Mouse (Mus musculus) MEL (cell line): ENCODE results near the gene Ciao2a. TPM values are rescaled to one million over a fixed set of nuclear protein-coding genes. Genes with fewer than 3 reads are reported as not detected.

Experiments used
- DNase-seq: peaks from one replicate; pipeline ENCODE4 v3.0.0; 2011; ENCODE audit warnings: low read depth, low spot score
- H3K27ac ChIP-seq: 2 replicates; pipeline ENCODE4 v1.5.1; 2012; ENCODE audit warnings: low read depth, mild to moderate bottlenecking, control low read depth, low read length, moderate library complexity; ENCODE audit not compliant: control insufficient read depth
- H3K27me3 ChIP-seq, 2 experiments: fragments of 150-350 bp in 1 of 2; sonication (generic) in 1 of 2; 2 replicates each; pipeline ENCODE4 v1.6.1; 2012; ENCODE audit warnings: low read length in 2 of 2, mild to moderate bottlenecking in 2 of 2, improper control_type of control experiment in 1 of 2, moderate library complexity in 1 of 2; ENCODE audit not compliant: insufficient read depth in 2 of 2, control insufficient read depth in 1 of 2
- H3K36me3 ChIP-seq, 2 experiments: 2 replicates each; pipeline ENCODE4 v1.6.1; 2012 to 2014; ENCODE audit warnings: low read length in 2 of 2, improper control_type of control experiment in 1 of 2, inconsistent platforms in 1 of 2, mild to moderate bottlenecking in 1 of 2; ENCODE audit not compliant: insufficient read depth in 2 of 2, control insufficient read depth in 1 of 2
- H3K4me1 ChIP-seq, 2 experiments: fragments of 150-350 bp in 1 of 2; sonication (generic) in 1 of 2; 2 replicates each; pipeline ENCODE4 v1.6.1; 2012; ENCODE audit warnings: low read length in 2 of 2, improper control_type of control experiment in 1 of 2, mild to moderate bottlenecking in 1 of 2; ENCODE audit not compliant: insufficient read depth in 2 of 2, control insufficient read depth in 1 of 2
- H3K4me3 ChIP-seq, 2 experiments: fragments of 150-350 bp in 1 of 2; sonication (generic) in 1 of 2; 2 replicates each; pipeline ENCODE4 v1.5.1; 2012; ENCODE audit warnings: low read depth in 2 of 2, low read length in 2 of 2, mild to moderate bottlenecking in 2 of 2, moderate library complexity in 2 of 2, control low read depth in 1 of 2, improper control_type of control experiment in 1 of 2; ENCODE audit not compliant: control insufficient read depth in 1 of 2, insufficient read depth in 1 of 2
- H3K79me2 ChIP-seq: 2 replicates; pipeline ENCODE4 v1.6.1; 2012; ENCODE audit warnings: mild to moderate bottlenecking, low read length, moderate library complexity; ENCODE audit not compliant: control insufficient read depth, poor library complexity, insufficient read depth
- H3K9ac ChIP-seq: 2 replicates; pipeline ENCODE4 v1.6.1; 2012; ENCODE audit warnings: low read depth, mild to moderate bottlenecking, control low read depth, low read length, moderate library complexity; ENCODE audit not compliant: control insufficient read depth, poor library complexity, severe bottlenecking
- H3K9me3 ChIP-seq: fragments of 150-350 bp; sonication (generic); replicated peaks from 2 replicates; pipeline ENCODE4 v1.6.1; 2012; ENCODE audit warnings: mild to moderate bottlenecking, low read length, improper control_type of control experiment, moderate library complexity; ENCODE audit not compliant: insufficient read depth
- CHD2 ChIP-seq: IDR thresholded peaks from 2 replicates; pipeline ENCODE4 v1.6.1; 2011; ENCODE audit warnings: low read length, improper control_type of control experiment
- CTCF ChIP-seq, 3 experiments: IDR thresholded peaks in 2 of 3; conservative IDR thresholded peaks in 1 of 3; 2 replicates each; pipeline ENCODE4 v1.5.1; 2011 to 2012; ENCODE audit warnings: low read length in 3 of 3, low read depth in 2 of 3, mild to moderate bottlenecking in 2 of 3, improper control_type of control experiment in 1 of 3, inconsistent platforms in 1 of 3, mixed read lengths in 1 of 3, moderate library complexity in 1 of 3; ENCODE audit not compliant: control insufficient read depth in 1 of 3, insufficient read depth in 1 of 3, poor library complexity in 1 of 3, severe bottlenecking in 1 of 3
- EP300 ChIP-seq, 2 experiments: IDR thresholded peaks; 2 replicates each; pipeline ENCODE4 v1.6.1; 2011; ENCODE audit warnings: improper control_type of control experiment in 2 of 2, low read length in 2 of 2, low read depth in 1 of 2, mild to moderate bottlenecking in 1 of 2
- GATA1 ChIP-seq: IDR thresholded peaks from 2 replicates; pipeline ENCODE4 v1.6.1; 2011; ENCODE audit warnings: low read depth, low read length, improper control_type of control experiment
- MAFK ChIP-seq: IDR thresholded peaks from 2 replicates; pipeline ENCODE4 v1.6.1; 2011; ENCODE audit warnings: low read depth, mild to moderate bottlenecking, low read length, improper control_type of control experiment, borderline replicate concordance
- MAX ChIP-seq: IDR thresholded peaks from 2 replicates; pipeline ENCODE4 v1.6.1; 2011; ENCODE audit warnings: low read length, improper control_type of control experiment
- MEF2A ChIP-seq: IDR thresholded peaks from 2 replicates; pipeline ENCODE4 v1.6.1; 2014; ENCODE audit warnings: low read depth, mild to moderate bottlenecking, inconsistent platforms, low read length, improper control_type of control experiment; ENCODE audit not compliant: poor library complexity, insufficient replicate concordance, severe bottlenecking; ENCODE audit errors: extremely low read depth
- MYB ChIP-seq: IDR thresholded peaks from 2 replicates; pipeline ENCODE4 v1.6.1; 2011; ENCODE audit warnings: mild to moderate bottlenecking, low read depth, low read length, improper control_type of control experiment
- MYC ChIP-seq: IDR thresholded peaks from 2 replicates; pipeline ENCODE4 v1.6.1; 2011; ENCODE audit warnings: low read depth, mild to moderate bottlenecking, low read length, improper control_type of control experiment, moderate library complexity
- POLR2AphosphoS5 ChIP-seq: IDR thresholded peaks from 2 replicates; pipeline ENCODE4 v1.6.1; 2012; ENCODE audit warnings: low read depth, borderline replicate concordance, mild to moderate bottlenecking, inconsistent platforms, low read length, moderate library complexity, mixed read lengths
- RAD21 ChIP-seq: IDR thresholded peaks from 2 replicates; pipeline ENCODE4 v1.6.1; 2011; ENCODE audit warnings: mild to moderate bottlenecking, low read depth, low read length, improper control_type of control experiment
- SMC3 ChIP-seq: IDR thresholded peaks from 2 replicates; pipeline ENCODE4 v1.6.1; 2011; ENCODE audit warnings: low read depth, low read length, improper control_type of control experiment
- TBP ChIP-seq: IDR thresholded peaks from 2 replicates; pipeline ENCODE4 v1.8.0; 2011; ENCODE audit warnings: low read depth, low read length, improper control_type of control experiment
- polyA plus RNA-seq, 2 experiments: library from polyadenylated mRNA; stranded (reverse) in 1 of 2; unstranded in 1 of 2; fragments of >175 nt in 1 of 2; fragments of >200 nt in 1 of 2; gene quantifications; 2 replicates each; pipeline versions ENCODE4 v1.2.1 to v1.2.4; 2012; ENCODE audit warnings: low replicate concordance in 2 of 2, low read depth in 1 of 2; ENCODE audit not compliant: insufficient read length in 2 of 2, insufficient read depth in 1 of 2, missing spikeins in 1 of 2
- total RNA-seq: library from RNA; depleted of rRNA; stranded (reverse); fragments of 300-350 nt; gene quantifications from 2 replicates; pipeline ENCODE4 v1.2.3, GENCODE M21; 2012

The Ciao2a gene
- total and polyA plus RNA-seq, 3 experiments: 88.1 to 121 TPM; not detected in 1

GRCm38 (mm10) chr9:66157958-66158830 lies 31.8 kb downstream of the Ciao2a start, which contains the start of gene Dapk2 (continued):
- no peak for TF ChIP-seq TBP
- TF ChIP-seq MYC: no peak
- no peak for TF ChIP-seq MAFK
- TF ChIP-seq MYB: no peak
- no peak for TF ChIP-seq EP300 (IDR thresholded peaks at IDR 0.05; ENCODE audit: low read depth in 1 of 2, low read length in 2 of 2)
- TF ChIP-seq MEF2A: no peak
- no peak for TF ChIP-seq POLR2AphosphoS5

DNA sequence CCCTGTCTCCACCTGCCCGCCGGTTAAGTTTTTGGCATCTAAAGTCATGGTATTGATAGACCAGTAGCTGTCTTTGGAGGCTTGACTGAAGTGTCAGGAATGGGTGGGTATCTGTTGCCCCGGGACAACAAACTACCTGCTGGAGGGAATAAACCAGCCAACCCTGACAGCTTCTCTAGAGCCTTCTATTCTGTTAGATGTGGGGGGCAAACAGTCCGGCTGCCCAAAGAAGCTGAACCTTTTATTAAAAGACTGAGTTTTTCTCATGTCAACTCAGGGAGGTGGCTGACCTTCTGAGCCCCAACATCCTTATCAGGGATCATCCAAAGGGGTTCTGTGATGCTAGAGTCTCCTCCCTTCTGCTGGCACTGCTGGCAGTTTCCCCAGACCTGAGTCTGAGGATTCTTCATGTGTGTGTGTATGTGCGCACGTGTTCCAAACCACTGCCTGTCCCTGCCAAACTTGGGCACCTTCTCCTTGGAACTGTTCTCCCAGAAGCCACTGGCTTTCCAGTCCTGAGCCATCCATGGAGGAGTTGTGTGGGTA lies 32.5 kb downstream of the Ciao2a start:
- DNase-seq: peak; percentile 26
- Histone ChIP-seq H3K36me3 (peaks cover 0 to 6% of the 10 kb centered on the region in 2 experiments; a peak in 1 of 4 replicates), H3K9me3 (no peaks in the 10 kb centered on the region), H3K27ac (no peak overlapping the region), H3K9ac (no peak overlapping the region), H3K4me3 (no peak overlapping the region), H3K4me1 (peaks cover 0 to 5% of the 10 kb centered on the region in 2 experiments; a peak in 2 of 4 replicates), H3K79me2 (no peaks in the 10 kb centered on the region; the same call in none of the 2 replicates), H3K27me3 (no peaks in the 10 kb centered on the region)
- TF ChIP-seq RAD21: no peak
- no peak for TF ChIP-seq POLR2AphosphoS5
- no peak for TF ChIP-seq CHD2
- TF ChIP-seq GATA1: 0 out of 2 replicates have a peak, but pooled peaks have one; percentile 11
- no peak for TF ChIP-seq MAX

- DNase-seq: peak; percentile 40
- no peaks in the 10 kb centered on the region; the same call in none of the 2 replicates for H3K79me2 ChIP-seq
- H3K9ac ChIP-seq: no peak overlapping the region
- H3K9me3 ChIP-seq: no peaks in the 10 kb centered on the region
- peaks cover 0 to 6% of the 10 kb centered on the region in 2 experiments; a peak in 1 of 4 replicates for H3K36me3 ChIP-seq
- H3K27ac ChIP-seq: no peak overlapping the region
- TF ChIP-seq CTCF (IDR thresholded peaks at IDR 0.05 in 2 of 3, conservative IDR thresholded peaks at IDR 0.05 in 1 of 3; ENCODE audit: control insufficient read depth in 1 of 3, insufficient read depth in 1 of 3, low read depth in 2 of 3, low read length in 3 of 3, poor library complexity in 1 of 3, severe bottlenecking in 1 of 3) (peak; percentile 29 to 42 (median 38); a peak in 5 of 6 replicates), SMC3 (peak; percentile 34), MYC (no peak), RAD21 (peak; percentile 14), POLR2AphosphoS5 (no peak)
- H3K27me3 ChIP-seq: no peaks in the 10 kb centered on the region
- no peak overlapping the region for H3K4me3 ChIP-seq
- H3K4me1 ChIP-seq: peaks cover 0 to 5% of the 10 kb centered on the region in 2 experiments; a peak in 2 of 4 replicates
Measured at GRCm38 (mm10) chr9:66160155-66160554, 33.7 kb downstream of the Ciao2a start.
